Mouse (Mus musculus): ENCODE results near the gene Sept7. TPM values are rescaled to one million over a fixed set of nuclear protein-coding genes. Genes with fewer than 3 reads are reported as not detected.

Gene Sept7
- polyA plus RNA-seq, 1 experiment from 2014 or later: 266 TPM

- H3K4me1 ChIP-seq (ENCODE audit: control insufficient read depth, insufficient read depth, low read length): no peaks in the 10 kb centered on the region
- H3K9me3 ChIP-seq (replicated peaks; ENCODE audit: control insufficient read depth, low read length): no peaks in the 10 kb centered on the region
- no peaks in the 10 kb centered on the region for H3K36me3 ChIP-seq (ENCODE audit: control insufficient read depth, insufficient read depth, low read length)
- no peak overlapping the region for H3K4me2 ChIP-seq (ENCODE audit: low read depth, low read length)
- no peak for ATAC-seq (ENCODE audit: insufficient read depth, low FRiP score)
- no peak overlapping the region for H3K4me3 ChIP-seq (replicated peaks; ENCODE audit: low read length)
- no peak overlapping the region for H3K27ac ChIP-seq (ENCODE audit: low read length)
- WGBS: 70% methylated on average over 2 of the region's 2 CpGs
- no peaks in the 10 kb centered on the region for H3K27me3 ChIP-seq (ENCODE audit: control insufficient read depth, insufficient read depth, low read length)
- no peak overlapping the region for H3K9ac ChIP-seq (ENCODE audit: low read length)
These were observed 85.4 kb downstream of the Sept7 start for GRCm38 (mm10) chr9:25337436-25338198.

GRCm38 (mm10) chr9:25340412-25340811, 88.2 kb downstream of the Sept7 start:
- no peaks in the 10 kb centered on the region for H3K4me1 ChIP-seq (ENCODE audit: control insufficient read depth, insufficient read depth, low read length)
- no peaks in the 10 kb centered on the region for H3K36me3 ChIP-seq (ENCODE audit: control insufficient read depth, insufficient read depth, low read length)
- no peak for ATAC-seq (ENCODE audit: insufficient read depth, low FRiP score)
- H3K27me3 ChIP-seq (ENCODE audit: control insufficient read depth, insufficient read depth, low read length): no peaks in the 10 kb centered on the region
- 53% methylated on average over 1 of the region's 1 CpGs for WGBS
- no peak overlapping the region for H3K27ac ChIP-seq (ENCODE audit: low read length)
- H3K9me3 ChIP-seq (replicated peaks; ENCODE audit: control insufficient read depth, low read length): no peaks in the 10 kb centered on the region
- H3K9ac ChIP-seq (ENCODE audit: low read length): no peak overlapping the region
- H3K4me3 ChIP-seq (replicated peaks; ENCODE audit: low read length): no peak overlapping the region
- no peak overlapping the region for H3K4me2 ChIP-seq (ENCODE audit: low read depth, low read length)

GRCm38 (mm10) chr9:25353775-25354174, 101.5 kb downstream of the Sept7 start:
- ATAC-seq (ENCODE audit: insufficient read depth, low FRiP score): no peak
- no peaks in the 10 kb centered on the region for H3K27me3 ChIP-seq (ENCODE audit: control insufficient read depth, insufficient read depth, low read length)
- no peaks in the 10 kb centered on the region for H3K36me3 ChIP-seq (ENCODE audit: control insufficient read depth, insufficient read depth, low read length)
- no peaks in the 10 kb centered on the region for H3K4me1 ChIP-seq (ENCODE audit: control insufficient read depth, insufficient read depth, low read length)
- no peaks in the 10 kb centered on the region for H3K9me3 ChIP-seq (replicated peaks; ENCODE audit: control insufficient read depth, low read length)
- WGBS: 79% methylated on average over 1 of the region's 1 CpGs
- no peak overlapping the region for H3K4me3 ChIP-seq (replicated peaks; ENCODE audit: low read length)
- no peak overlapping the region for H3K4me2 ChIP-seq (ENCODE audit: low read depth, low read length)
- no peak overlapping the region for H3K9ac ChIP-seq (ENCODE audit: low read length)
- no peak overlapping the region for H3K27ac ChIP-seq (ENCODE audit: low read length)

- Histone ChIP-seq H3K4me3 (replicated peaks; ENCODE audit: low read length) (no peak overlapping the region), H3K27ac (ENCODE audit: low read length) (no peak overlapping the region), H3K27me3 (ENCODE audit: control insufficient read depth, insufficient read depth, low read length) (no peaks in the 10 kb centered on the region), H3K36me3 (ENCODE audit: control insufficient read depth, insufficient read depth, low read length) (no peaks in the 10 kb centered on the region), H3K9me3 (replicated peaks; ENCODE audit: control insufficient read depth, low read length) (no peaks in the 10 kb centered on the region), H3K4me1 (ENCODE audit: control insufficient read depth, insufficient read depth, low read length) (no peaks in the 10 kb centered on the region), H3K4me2 (ENCODE audit: low read depth, low read length) (no peak overlapping the region), H3K9ac (ENCODE audit: low read length) (no peak overlapping the region)
- WGBS: 88% methylated on average over 11 of the region's 11 CpGs
- no peak for ATAC-seq (ENCODE audit: insufficient read depth, low FRiP score)
These were observed 103.6 kb downstream of the Sept7 start for GRCm38 (mm10) chr9:25355806-25356205.

- Histone ChIP-seq H3K9me3 (replicated peaks; ENCODE audit: control insufficient read depth, low read length) (no peaks in the 10 kb centered on the region), H3K27ac (ENCODE audit: low read length) (no peak overlapping the region), H3K9ac (ENCODE audit: low read length) (no peak overlapping the region), H3K4me3 (replicated peaks; ENCODE audit: low read length) (no peak overlapping the region), H3K4me2 (ENCODE audit: low read depth, low read length) (no peak overlapping the region), H3K36me3 (ENCODE audit: control insufficient read depth, insufficient read depth, low read length) (no peaks in the 10 kb centered on the region), H3K27me3 (ENCODE audit: control insufficient read depth, insufficient read depth, low read length) (no peaks in the 10 kb centered on the region), H3K4me1 (ENCODE audit: control insufficient read depth, insufficient read depth, low read length) (no peaks in the 10 kb centered on the region)
- no peak for ATAC-seq (ENCODE audit: insufficient read depth, low FRiP score)
- WGBS: 96% methylated on average over 12 of the region's 12 CpGs
These were observed 105.3 kb downstream of the Sept7 start for GRCm38 (mm10) chr9:25357589-25357988.

GRCm38 (mm10) chr9:25358018-25358417, 105.8 kb downstream of the Sept7 start:
- no peak overlapping the region for H3K4me2 ChIP-seq (ENCODE audit: low read depth, low read length)
- no peaks in the 10 kb centered on the region for H3K4me1 ChIP-seq (ENCODE audit: control insufficient read depth, insufficient read depth, low read length)
- H3K9me3 ChIP-seq (replicated peaks; ENCODE audit: control insufficient read depth, low read length): no peaks in the 10 kb centered on the region
- no peak overlapping the region for H3K4me3 ChIP-seq (replicated peaks; ENCODE audit: low read length)
- no peak for ATAC-seq (ENCODE audit: insufficient read depth, low FRiP score)
- H3K36me3 ChIP-seq (ENCODE audit: control insufficient read depth, insufficient read depth, low read length): no peaks in the 10 kb centered on the region
- H3K27me3 ChIP-seq (ENCODE audit: control insufficient read depth, insufficient read depth, low read length): no peaks in the 10 kb centered on the region
- H3K9ac ChIP-seq (ENCODE audit: low read length): no peak overlapping the region
- WGBS: 71% methylated on average over 5 of the region's 5 CpGs
- no peak overlapping the region for H3K27ac ChIP-seq (ENCODE audit: low read length)

Other genes starting within 250 kb of the Sept7 start
- gene Gm10181, start 163.0 kb upstream of the Sept7 start, polyA plus RNA-seq (2015; fragmentation: Nextera tagmentation; extraction: Ambion mirVana): not detected in 2 replicates
- 20.1 and 20.4 TPM in 2 replicates for gene Herpud2, start 100.6 kb upstream of the Sept7 start, polyA plus RNA-seq (2015; fragmentation: Nextera tagmentation; extraction: Ambion mirVana)
- 14.9 and 16.0 TPM in 2 replicates for gene Eepd1, start 229.1 kb downstream of the Sept7 start, polyA plus RNA-seq (2015; fragmentation: Nextera tagmentation; extraction: Ambion mirVana)